Mouse (Mus musculus): Measurements from ENCODE around the gene Lrrc74b. TPM values are rescaled to one million over a fixed set of nuclear protein-coding genes. Genes with fewer than 3 reads are reported as not detected.

Lrrc74b gene
- polyA plus RNA-seq, 1 experiment from 2014 or later: 1.3 TPM

Other genes starting within 250 kb of the Lrrc74b start
- gene Serpind1, start 229.9 kb downstream of the Lrrc74b start, polyA plus RNA-seq (2015; fragmentation: Nextera tagmentation; extraction: Ambion mirVana): 1.0 and 1.9 TPM in 2 replicates
- gene Snap29, start 155.3 kb downstream of the Lrrc74b start, polyA plus RNA-seq (2015; fragmentation: Nextera tagmentation; extraction: Ambion mirVana): 23.3 and 24.0 TPM in 2 replicates
- gene Pi4ka, start 154.9 kb downstream of the Lrrc74b start, polyA plus RNA-seq (2015; fragmentation: Nextera tagmentation; extraction: Ambion mirVana): 54.6 and 59.7 TPM in 2 replicates
- gene Crkl, start 109.3 kb downstream of the Lrrc74b start, polyA plus RNA-seq (2015; fragmentation: Nextera tagmentation; extraction: Ambion mirVana): 76.3 and 77.4 TPM in 2 replicates
- gene Aifm3, start 71.6 kb downstream of the Lrrc74b start, polyA plus RNA-seq (2015; fragmentation: Nextera tagmentation; extraction: Ambion mirVana): 3.4 and 4.8 TPM in 2 replicates
- gene Lztr1, start 52.6 kb downstream of the Lrrc74b start, polyA plus RNA-seq (2015; fragmentation: Nextera tagmentation; extraction: Ambion mirVana): 118 and 129 TPM in 2 replicates
- gene Thap7, start 30.1 kb downstream of the Lrrc74b start, polyA plus RNA-seq (2015; fragmentation: Nextera tagmentation; extraction: Ambion mirVana): 58.1 and 60.8 TPM in 2 replicates
- 2.6 and 2.8 TPM in 2 replicates for gene P2rx6, start 638 bp upstream of the Lrrc74b start, polyA plus RNA-seq (2015; fragmentation: Nextera tagmentation; extraction: Ambion mirVana)
- gene Slc7a4, start 22.0 kb upstream of the Lrrc74b start, polyA plus RNA-seq (2015; fragmentation: Nextera tagmentation; extraction: Ambion mirVana): 40.4 and 46.1 TPM in 2 replicates
- 25.8 and 28.8 TPM in 2 replicates for gene Smpd4, start 58.1 kb upstream of the Lrrc74b start, polyA plus RNA-seq (2015; fragmentation: Nextera tagmentation; extraction: Ambion mirVana)
- gene Ccdc74a, start 85.2 kb upstream of the Lrrc74b start, polyA plus RNA-seq (2015; fragmentation: Nextera tagmentation; extraction: Ambion mirVana): 13.7 and 14.0 TPM in 2 replicates
- gene Med15, start 171.6 kb upstream of the Lrrc74b start, polyA plus RNA-seq (2015; fragmentation: Nextera tagmentation; extraction: Ambion mirVana): 46.1 and 47.3 TPM in 2 replicates
- 86.2 and 89.1 TPM in 2 replicates for gene Klhl22, start 198.4 kb upstream of the Lrrc74b start, polyA plus RNA-seq (2015; fragmentation: Nextera tagmentation; extraction: Ambion mirVana)
- gene Scarf2, start 236.0 kb upstream of the Lrrc74b start, polyA plus RNA-seq (2015; fragmentation: Nextera tagmentation; extraction: Ambion mirVana): 2.7 and 3.8 TPM in 2 replicates

All from neural tube, embryonic 15.5 days (tissue).